Mouse (Mus musculus) embryonic fibroblast, embryonic 13.5 days (primary cell): ENCODE results near the gene Tnfrsf8.

Experiments
- CTCF ChIP-seq: IDR thresholded peaks from 2 replicates; pipeline ENCODE4 v1.5.1; 2011; ENCODE audit warnings: mild to moderate bottlenecking, control low read depth, low read length, moderate library complexity, borderline replicate concordance; ENCODE audit not compliant: insufficient read depth
- POLR2A ChIP-seq: IDR thresholded peaks from 2 replicates; pipeline ENCODE4 v1.6.1; 2011; ENCODE audit warnings: low read depth, mild to moderate bottlenecking, control low read depth, low read length, moderate library complexity

DNA sequence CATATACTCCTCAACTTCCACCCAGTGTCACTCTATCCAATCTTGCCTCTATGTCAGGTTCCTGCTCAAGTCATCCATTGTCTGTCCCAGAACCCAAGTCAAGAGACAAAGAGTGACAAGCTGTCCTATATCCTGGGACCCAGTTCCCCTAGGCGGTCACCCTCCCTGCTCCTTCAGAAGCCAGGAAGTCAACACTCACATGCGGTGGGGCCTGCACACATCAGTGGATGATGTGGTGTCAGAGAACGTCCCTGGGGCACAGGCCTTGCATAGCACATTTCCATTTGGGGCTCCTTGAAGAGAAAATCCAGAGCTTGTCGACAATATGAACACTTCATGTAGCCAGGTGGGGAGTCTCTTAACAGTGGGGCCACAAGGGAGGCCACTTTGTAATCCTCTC, 90.4 kb downstream of the Tnfrsf8 start:
- TF ChIP-seq CTCF (no peak), POLR2A (no peak)
